Mouse (Mus musculus): ENCODE data around the gene Dnm2. TPM values are rescaled to one million over a fixed set of nuclear protein-coding genes. Genes with fewer than 3 reads are reported as not detected.

Gene Dnm2
- total and polyA plus RNA-seq, 3 experiments, result 99.0 to 381 (median 134) TPM

- no peak for DNase-seq
Observed at GRCm38 (mm10) chr9:21428178-21428577, 3.5 kb downstream of the Dnm2 start.

GRCm38 (mm10) chr9:21430724-21431123 lies 6.0 kb downstream of the Dnm2 start:
- no peak for DNase-seq

GRCm38 (mm10) chr9:21432066-21432465 lies 7.4 kb downstream of the Dnm2 start:
- no peak for DNase-seq

- DNase-seq, result no peak
Observed at GRCm38 (mm10) chr9:21433766-21434165, 9.1 kb downstream of the Dnm2 start.

GRCm38 (mm10) chr9:21434410-21434809 lies 9.7 kb downstream of the Dnm2 start:
- no peak for DNase-seq

GRCm38 (mm10) chr9:21435777-21436635 lies 11.3 kb downstream of the Dnm2 start:
- DNase-seq, result peak; percentile 62

- no peak for DNase-seq
Observed at GRCm38 (mm10) chr9:21437577-21437976, 12.9 kb downstream of the Dnm2 start.

- DNase-seq, result no peak
Observed at GRCm38 (mm10) chr9:21438219-21438618, 13.5 kb downstream of the Dnm2 start.

GRCm38 (mm10) chr9:21439456-21439855 lies 14.7 kb downstream of the Dnm2 start:
- DNase-seq, result no peak

- DNase-seq, result no peak
Observed at GRCm38 (mm10) chr9:21439914-21440313, 15.2 kb downstream of the Dnm2 start.

GRCm38 (mm10) chr9:21440387-21440786 lies 15.7 kb downstream of the Dnm2 start:
- DNase-seq, result no peak

GRCm38 (mm10) chr9:21443853-21444252 lies 19.1 kb downstream of the Dnm2 start:
- DNase-seq, result no peak

GRCm38 (mm10) chr9:21444574-21444973 lies 19.9 kb downstream of the Dnm2 start:
- DNase-seq, result no peak

GRCm38 (mm10) chr9:21445081-21445744 lies 20.5 kb downstream of the Dnm2 start:
- no peak for DNase-seq

- no peak for DNase-seq
Observed at GRCm38 (mm10) chr9:21447778-21448177, 23.1 kb downstream of the Dnm2 start.

GRCm38 (mm10) chr9:21449710-21450109 lies 25.0 kb downstream of the Dnm2 start:
- no peak for DNase-seq

GRCm38 (mm10) chr9:21450270-21450669 lies 25.6 kb downstream of the Dnm2 start:
- DNase-seq, result no peak

GRCm38 (mm10) chr9:21451391-21451790 lies 26.7 kb downstream of the Dnm2 start:
- no peak for DNase-seq

- no peak for DNase-seq
Observed at GRCm38 (mm10) chr9:21451870-21452269, 27.2 kb downstream of the Dnm2 start.

GRCm38 (mm10) chr9:21453003-21453402 lies 28.3 kb downstream of the Dnm2 start:
- DNase-seq, result no peak

GRCm38 (mm10) chr9:21453459-21453858 lies 28.8 kb downstream of the Dnm2 start:
- DNase-seq, result no peak

- no peak for DNase-seq
Observed at GRCm38 (mm10) chr9:21454556-21454955, 29.8 kb downstream of the Dnm2 start.

- no peak for DNase-seq
Observed at GRCm38 (mm10) chr9:21455103-21455770, 30.5 kb downstream of the Dnm2 start.

Data from adrenal gland, adult 2 months (tissue).